Mouse (Mus musculus) neural tube, embryonic 15.5 days (tissue): ENCODE data around the gene Eml4. TPM values are rescaled to one million over a fixed set of nuclear protein-coding genes. Genes with fewer than 3 reads are reported as not detected.

Experiments
- ATAC-seq: fragments of 200-750 bp; cut with Nextera tagmentation; 2 replicates; pipeline ENCODE4 v1.8.0; 2017; ENCODE audit warnings: mild to moderate bottlenecking, moderate TSS enrichment, moderate library complexity; ENCODE audit not compliant: low FRiP score
- H3K27ac ChIP-seq: fragments of 300-500 bp; sonication (generic); replicated peaks from 2 replicates; pipeline ENCODE4 v1.5.1; 2015; ENCODE audit warnings: mild to moderate bottlenecking, inconsistent platforms
- H3K27me3 ChIP-seq: fragments of 300-500 bp; sonication (generic); replicated peaks from 2 replicates; pipeline ENCODE4 v1.6.1; 2015; ENCODE audit warnings: inconsistent platforms
- H3K36me3 ChIP-seq: fragments of 300-500 bp; sonication (generic); 2 replicates; pipeline ENCODE4 v1.6.1; 2015; ENCODE audit warnings: inconsistent platforms
- H3K4me1 ChIP-seq: fragments of 300-500 bp; sonication (generic); 2 replicates; pipeline ENCODE4 v1.6.1; 2015; ENCODE audit warnings: inconsistent platforms
- H3K4me2 ChIP-seq: fragments of 300-500 bp; sonication (generic); 2 replicates; pipeline ENCODE4 v1.6.1; 2015; ENCODE audit warnings: inconsistent platforms, mild to moderate bottlenecking, moderate library complexity
- H3K4me3 ChIP-seq: fragments of 300-500 bp; sonication (generic); replicated peaks from 2 replicates; pipeline ENCODE4 v1.5.1; 2015; ENCODE audit warnings: mild to moderate bottlenecking, inconsistent platforms
- H3K9ac ChIP-seq: fragments of 300-500 bp; sonication (generic); replicated peaks from 2 replicates; pipeline ENCODE4 v1.6.1; 2015; ENCODE audit warnings: mild to moderate bottlenecking, inconsistent platforms
- H3K9me3 ChIP-seq: fragments of 300-500 bp; sonication (generic); replicated peaks from 2 replicates; pipeline ENCODE4 v1.6.1; 2016; ENCODE audit warnings: inconsistent platforms
- WGBS: fragments of 180-500 bp; shearing (Covaris S2); methylation state at CpG from one replicate; pipeline ENCODE4 v1.1.7; 2015; ENCODE audit warnings: mixed read lengths; 5-methylcytosine and 5-hydroxymethylcytosine counted together
- polyA plus RNA-seq: library from polyadenylated mRNA; unstranded; fragments of >200 nt; fragmentation: Nextera tagmentation; extraction: Ambion mirVana; gene quantifications from 2 replicates; pipeline ENCODE4 v1.2.1, GENCODE M21; 2015

Eml4 gene
- polyA plus RNA-seq, 1 experiment from 2014 or later = 28.8 TPM

DNA sequence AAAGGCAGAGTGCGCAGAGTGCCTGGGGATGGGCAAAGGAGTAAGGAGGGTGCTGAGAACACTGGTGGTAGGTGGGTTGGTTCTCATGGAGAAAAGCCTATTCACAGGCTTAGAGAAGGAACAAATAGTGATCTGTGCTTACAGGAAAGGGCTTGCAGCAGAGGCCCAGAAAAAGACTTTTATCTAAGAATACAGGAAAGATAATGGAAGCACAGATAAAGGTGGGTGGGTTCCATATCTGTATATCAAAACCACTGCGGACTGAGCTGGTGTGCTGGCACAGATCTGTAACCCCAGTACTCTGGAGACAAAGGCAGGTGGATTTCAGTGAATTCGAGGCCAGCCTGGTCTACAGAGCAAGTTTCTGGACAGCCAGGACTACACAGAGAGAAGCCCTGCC lies 43.3 kb downstream of the Eml4 start:
- Histone ChIP-seq H3K27me3 (no peaks in the 10 kb centered on the region), H3K36me3 (no peaks in the 10 kb centered on the region), H3K4me3 (no peak overlapping the region), H3K4me2 (no peak overlapping the region), H3K27ac (no peak overlapping the region), H3K9me3 (no peaks in the 10 kb centered on the region), H3K4me1 (no peaks in the 10 kb centered on the region), H3K9ac (no peak overlapping the region)
- 88% methylated on average over 3 of the region's 3 CpGs for WGBS
- no peak for ATAC-seq

DNA sequence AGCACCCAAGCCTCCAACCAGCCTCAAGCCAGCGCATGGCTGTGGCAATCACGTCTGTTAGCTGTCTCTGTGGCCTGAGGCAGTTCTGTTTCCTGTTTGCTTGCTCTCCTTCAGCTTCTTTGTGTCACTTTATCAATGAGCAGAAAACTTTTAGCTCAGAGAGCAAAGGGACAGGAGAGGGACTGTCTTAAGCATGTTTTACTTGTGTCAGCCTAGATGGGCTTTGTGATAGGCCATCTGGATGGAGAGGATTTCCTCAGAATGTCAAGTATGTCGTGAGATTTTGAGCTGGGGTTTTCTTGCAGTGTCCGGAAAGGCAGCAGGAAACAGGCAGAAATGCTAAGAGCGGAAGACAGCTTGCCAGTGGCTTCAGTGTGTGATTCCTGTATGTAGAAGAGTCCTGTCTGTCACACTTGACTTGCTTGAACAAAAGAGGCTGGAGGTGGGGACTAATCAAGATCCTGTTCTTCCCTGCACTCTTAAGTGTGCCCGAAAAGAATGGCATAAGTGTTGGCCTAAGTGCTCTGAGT lies 46.9 kb downstream of the Eml4 start:
- no peak overlapping the region for H3K9ac ChIP-seq
- ATAC-seq = no peak
- no peak overlapping the region for H3K4me3 ChIP-seq
- WGBS = 65% methylated on average over 6 of the region's 6 CpGs
- H3K9me3 ChIP-seq = no peaks in the 10 kb centered on the region
- H3K27ac ChIP-seq = peak overlapping the region; percentile 54
- H3K4me1 ChIP-seq = no peaks in the 10 kb centered on the region
- H3K36me3 ChIP-seq = no peaks in the 10 kb centered on the region
- no peaks in the 10 kb centered on the region for H3K27me3 ChIP-seq
- H3K4me2 ChIP-seq = no peak overlapping the region

DNA sequence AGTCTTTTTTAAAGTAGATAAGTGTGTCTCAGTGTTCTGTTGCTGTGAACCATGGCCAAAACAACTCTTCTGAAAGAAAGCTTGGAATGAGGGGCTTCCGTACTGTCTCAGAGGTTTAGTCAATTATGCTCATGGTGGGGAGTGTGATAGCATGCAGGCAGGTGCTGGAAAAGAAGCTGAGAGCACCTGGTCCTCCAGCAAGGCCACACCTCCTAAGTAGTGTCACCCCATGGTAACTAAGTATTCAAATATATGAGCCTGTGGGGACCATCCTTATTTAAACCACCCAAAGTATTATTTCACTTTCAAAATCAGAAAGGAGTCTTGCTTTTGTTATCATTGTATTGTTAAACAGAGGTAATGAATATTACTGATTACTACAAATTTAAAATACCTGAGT lies 48.0 kb downstream of the Eml4 start:
- Histone ChIP-seq H3K27me3 (no peaks in the 10 kb centered on the region), H3K27ac (no peak overlapping the region)
- WGBS = 74% methylated on average over 1 of the region's 1 CpGs

DNA sequence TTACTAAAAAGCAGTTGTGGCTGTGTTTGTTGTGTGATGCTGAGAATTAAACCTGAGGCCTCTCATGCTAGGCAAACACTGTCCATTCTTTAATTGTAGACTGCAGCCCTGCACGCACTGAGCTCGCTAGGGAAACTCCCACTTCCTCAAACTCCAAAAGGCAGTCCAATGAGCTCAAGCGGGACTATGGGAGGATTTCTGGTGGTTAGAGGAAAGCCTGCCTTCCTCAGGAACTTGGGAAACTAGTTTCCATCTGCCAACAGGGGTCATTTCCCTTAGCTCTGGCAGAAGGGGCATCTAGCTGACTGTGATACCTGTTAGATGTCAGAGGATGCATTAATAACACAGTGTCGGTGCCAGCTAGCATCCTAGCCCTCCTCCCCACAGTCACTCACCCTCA lies 79.9 kb downstream of the Eml4 start:
- no peak overlapping the region for H3K4me2 ChIP-seq
- H3K27ac ChIP-seq = no peak overlapping the region
- no peak overlapping the region for H3K9ac ChIP-seq
- no peak for ATAC-seq
- peaks cover 6% of the 10 kb centered on the region; the same call in 1 of the 2 replicates for H3K36me3 ChIP-seq
- H3K4me3 ChIP-seq = no peak overlapping the region
- H3K4me1 ChIP-seq = no peaks in the 10 kb centered on the region
- 80% methylated on average over 4 of the region's 4 CpGs for WGBS
- no peaks in the 10 kb centered on the region for H3K9me3 ChIP-seq
- no peaks in the 10 kb centered on the region for H3K27me3 ChIP-seq

More for the DNA sequence above, 48.0 kb downstream of the Eml4 start:
- H3K4me3 ChIP-seq = no peak overlapping the region
- peaks cover 5% of the 10 kb centered on the region for H3K36me3 ChIP-seq
- no peaks in the 10 kb centered on the region for H3K4me1 ChIP-seq
- no peaks in the 10 kb centered on the region for H3K9me3 ChIP-seq
- no peak overlapping the region for H3K4me2 ChIP-seq
- H3K9ac ChIP-seq = no peak overlapping the region
- ATAC-seq = no peak

DNA sequence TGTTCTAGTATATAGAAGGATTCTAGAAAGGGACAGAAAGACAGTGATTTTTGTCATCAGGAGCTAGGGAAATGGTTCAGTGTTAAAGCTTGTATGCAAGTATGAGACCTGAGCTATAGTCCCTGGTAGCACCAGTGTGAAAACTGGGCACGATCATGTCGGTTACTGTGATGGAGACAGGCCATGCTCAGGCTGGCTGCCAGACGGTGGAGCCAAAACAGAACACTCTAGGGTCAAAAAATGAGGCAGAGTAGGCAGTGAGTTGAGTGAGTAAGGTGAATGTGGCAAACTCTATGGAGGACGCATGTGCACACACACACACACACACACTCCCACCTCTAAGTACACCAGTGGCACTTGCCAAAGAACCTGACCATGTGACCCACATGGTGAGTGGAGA lies 92.7 kb downstream of the Eml4 start:
- Histone ChIP-seq H3K4me2 (no peak overlapping the region), H3K4me1 (no peaks in the 10 kb centered on the region), H3K9ac (no peak overlapping the region), H3K27me3 (no peaks in the 10 kb centered on the region), H3K9me3 (no peaks in the 10 kb centered on the region), H3K36me3 (peaks cover 20% of the 10 kb centered on the region), H3K4me3 (no peak overlapping the region), H3K27ac (no peak overlapping the region)
- ATAC-seq = no peak
- WGBS = 87% methylated on average over 4 of the region's 4 CpGs

DNA sequence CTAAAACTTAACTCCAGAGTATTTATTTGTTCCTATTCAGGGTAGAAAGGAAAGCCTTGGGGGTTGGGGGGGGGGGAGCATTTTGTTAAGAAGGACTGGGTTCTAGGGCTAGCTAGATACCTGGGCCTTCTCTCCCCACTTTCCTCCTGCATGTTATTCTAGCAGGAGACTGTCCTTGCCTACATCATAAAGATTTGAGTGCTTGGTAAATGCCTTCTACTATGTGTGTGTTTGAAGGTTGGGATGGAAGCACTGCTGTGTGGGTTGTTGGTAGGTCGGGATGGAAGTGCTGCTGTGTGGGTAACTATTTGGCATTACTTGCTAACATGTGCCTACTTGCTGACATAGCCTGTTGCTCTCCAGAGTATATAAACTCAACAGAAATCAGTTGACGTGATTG lies 98.9 kb downstream of the Eml4 start:
- H3K9ac ChIP-seq = no peak overlapping the region

DNA sequence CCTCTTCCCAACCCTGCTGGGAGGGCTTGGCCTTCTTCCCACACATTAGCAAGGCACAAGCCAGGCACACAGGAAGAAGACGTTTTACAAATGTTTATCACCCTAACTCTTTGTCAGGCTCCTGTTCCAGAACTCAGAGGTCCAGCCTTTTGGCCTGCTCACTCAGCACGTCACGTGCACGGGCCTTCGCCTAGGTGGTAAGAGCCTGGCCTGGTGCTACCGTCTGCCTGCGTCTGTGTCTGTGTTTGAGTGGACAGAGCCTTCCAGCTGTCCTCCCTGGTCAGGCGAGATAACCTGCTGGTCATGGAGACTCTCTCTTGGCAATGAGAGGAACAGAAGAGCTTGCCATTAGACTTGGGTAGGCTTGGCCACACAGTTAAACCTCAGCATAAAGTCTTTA lies 100.6 kb downstream of the Eml4 start:
- Histone ChIP-seq H3K27ac (no peak overlapping the region), H3K4me1 (no peaks in the 10 kb centered on the region), H3K9ac (no peak overlapping the region), H3K4me3 (no peak overlapping the region), H3K4me2 (no peak overlapping the region), H3K9me3 (no peaks in the 10 kb centered on the region), H3K27me3 (no peaks in the 10 kb centered on the region), H3K36me3 (peaks cover 30% of the 10 kb centered on the region)
- WGBS = 88% methylated on average over 8 of the region's 8 CpGs
- ATAC-seq = no peak

More for the DNA sequence above, 98.9 kb downstream of the Eml4 start:
- no peak overlapping the region for H3K4me2 ChIP-seq
- no peaks in the 10 kb centered on the region for H3K27me3 ChIP-seq
- WGBS = 66% methylated on average over 2 of the region's 2 CpGs
- no peaks in the 10 kb centered on the region for H3K4me1 ChIP-seq
- H3K36me3 ChIP-seq = peaks cover 26% of the 10 kb centered on the region
- H3K4me3 ChIP-seq = no peak overlapping the region
- ATAC-seq = no peak
- no peak overlapping the region for H3K27ac ChIP-seq
- H3K9me3 ChIP-seq = no peaks in the 10 kb centered on the region

DNA sequence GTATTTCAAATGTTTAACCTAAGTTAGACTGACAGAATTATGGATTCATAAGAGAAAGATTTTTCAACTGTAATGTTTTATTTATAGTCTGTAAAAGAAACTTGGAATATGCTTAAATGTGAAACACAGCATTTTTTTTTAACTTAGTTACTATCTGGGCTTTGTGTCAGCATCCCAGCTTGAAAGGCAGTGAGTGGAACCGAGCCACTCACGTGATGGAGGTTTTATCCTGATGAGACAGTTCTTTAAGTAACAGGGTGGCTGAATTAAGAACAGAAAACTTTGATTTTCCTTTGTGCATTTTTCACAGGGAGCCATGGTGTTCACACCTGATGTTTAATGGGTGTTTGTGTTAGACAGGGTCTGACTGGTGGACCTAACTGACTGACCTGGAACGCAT lies 101.1 kb downstream of the Eml4 start:
- H3K36me3 ChIP-seq = peaks cover 34% of the 10 kb centered on the region
- H3K4me2 ChIP-seq = no peak overlapping the region
- H3K4me1 ChIP-seq = no peaks in the 10 kb centered on the region
- no peaks in the 10 kb centered on the region for H3K27me3 ChIP-seq
- no peak for ATAC-seq
- WGBS = 97% methylated on average over 3 of the region's 3 CpGs
- no peak overlapping the region for H3K9ac ChIP-seq
- H3K9me3 ChIP-seq = no peaks in the 10 kb centered on the region
- H3K4me3 ChIP-seq = no peak overlapping the region
- H3K27ac ChIP-seq = no peak overlapping the region

DNA sequence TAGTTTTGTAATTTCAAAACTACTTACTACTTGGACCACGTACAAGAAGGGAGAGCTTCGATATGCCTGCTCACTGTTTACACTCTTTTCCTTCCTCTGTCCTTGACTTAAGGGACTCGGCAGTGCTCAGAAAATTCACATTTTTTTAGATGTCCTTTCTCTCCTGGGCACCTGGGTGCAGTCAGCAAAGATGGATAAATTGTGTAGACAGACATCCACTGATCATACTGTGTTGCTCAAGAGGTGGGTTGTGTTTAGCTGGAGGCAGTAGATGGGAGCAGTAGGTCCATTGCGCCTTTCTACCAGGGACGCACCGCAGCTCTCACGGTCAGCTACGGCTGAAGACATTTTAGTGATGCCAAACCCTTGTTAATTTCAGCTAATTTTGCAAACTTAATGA lies 101.7 kb downstream of the Eml4 start:
- no peak overlapping the region for H3K4me2 ChIP-seq
- no peaks in the 10 kb centered on the region for H3K9me3 ChIP-seq
- no peak overlapping the region for H3K27ac ChIP-seq
- H3K4me1 ChIP-seq = no peaks in the 10 kb centered on the region
- ATAC-seq = no peak
- WGBS = 97% methylated on average over 8 of the region's 8 CpGs
- no peak overlapping the region for H3K4me3 ChIP-seq
- H3K27me3 ChIP-seq = no peaks in the 10 kb centered on the region
- no peak overlapping the region for H3K9ac ChIP-seq
- H3K36me3 ChIP-seq = peaks cover 40% of the 10 kb centered on the region

DNA sequence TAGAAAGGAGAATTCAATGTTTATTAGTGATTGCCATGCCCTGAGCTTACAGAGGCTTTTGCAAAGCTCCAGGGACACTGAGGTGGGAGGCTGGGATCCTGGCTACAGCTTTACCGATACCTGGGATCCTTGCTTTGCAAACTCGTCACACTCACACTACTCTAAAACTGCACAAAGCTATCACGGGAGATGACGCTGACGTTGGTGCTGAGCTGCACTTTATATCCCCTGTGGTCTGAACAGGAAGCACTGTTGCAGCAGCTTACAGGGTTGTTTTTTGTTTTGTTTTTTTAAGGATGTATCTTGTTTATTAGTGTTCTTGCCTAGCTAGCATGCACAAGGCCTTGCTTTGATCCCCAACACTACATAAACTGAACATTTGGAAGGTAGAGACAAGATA lies 102.9 kb downstream of the Eml4 start:
- Histone ChIP-seq H3K9me3 (no peaks in the 10 kb centered on the region), H3K27ac (no peak overlapping the region), H3K4me2 (no peak overlapping the region), H3K4me1 (no peaks in the 10 kb centered on the region), H3K36me3 (peaks cover 48% of the 10 kb centered on the region), H3K9ac (no peak overlapping the region), H3K27me3 (no peaks in the 10 kb centered on the region), H3K4me3 (no peak overlapping the region)
- ATAC-seq = no peak
- 75% methylated on average over 5 of the region's 5 CpGs for WGBS

DNA sequence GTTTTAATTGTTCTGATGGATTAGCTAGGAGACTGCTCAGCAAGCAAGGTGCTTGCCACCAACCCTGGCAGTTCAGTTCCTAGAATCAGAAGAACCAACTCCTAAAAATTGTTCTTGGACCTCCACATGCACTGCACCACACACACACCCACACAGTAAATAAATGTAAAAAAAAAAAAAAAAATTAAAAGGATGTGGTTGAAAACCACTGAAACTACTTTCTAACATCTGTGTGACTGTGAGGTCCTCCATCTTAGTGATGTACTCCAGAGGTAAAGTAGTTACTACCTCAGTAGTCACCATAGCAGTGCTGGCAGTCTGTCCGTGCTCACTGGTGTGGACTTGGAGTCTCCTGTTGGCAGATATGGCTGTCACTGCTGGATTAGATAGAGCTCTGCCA lies 106.5 kb downstream of the Eml4 start:
- Histone ChIP-seq H3K4me1 (no peaks in the 10 kb centered on the region), H3K36me3 (peaks cover 43% of the 10 kb centered on the region), H3K4me3 (no peak overlapping the region), H3K4me2 (no peak overlapping the region), H3K9ac (no peak overlapping the region), H3K9me3 (no peaks in the 10 kb centered on the region), H3K27me3 (no peaks in the 10 kb centered on the region), H3K27ac (no peak overlapping the region)
- ATAC-seq = no peak
- WGBS = 90% methylated on average over 1 of the region's 1 CpGs

DNA sequence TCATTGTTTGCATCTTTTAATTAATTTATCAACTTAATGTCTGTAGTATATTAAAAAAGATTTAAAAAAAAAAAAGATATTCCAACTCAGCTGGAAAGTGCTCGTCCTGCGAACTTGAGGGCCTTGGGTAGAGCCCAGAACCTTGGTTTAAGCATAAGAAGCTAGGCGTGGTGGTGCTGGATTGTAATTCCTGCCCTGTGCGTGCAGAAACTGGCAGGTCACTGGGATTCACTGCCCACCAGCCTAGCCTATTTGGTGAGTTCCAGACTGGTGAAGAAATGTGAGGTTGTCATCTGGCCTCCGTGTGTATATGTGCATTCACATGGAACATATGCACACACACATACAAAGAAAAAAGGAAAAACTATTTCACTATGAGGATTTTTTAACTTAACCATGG lies 115.2 kb downstream of the Eml4 start:
- no peak for ATAC-seq
- no peak overlapping the region for H3K9ac ChIP-seq
- peaks cover 34% of the 10 kb centered on the region for H3K36me3 ChIP-seq
- no peak overlapping the region for H3K4me2 ChIP-seq
- H3K27ac ChIP-seq = no peak overlapping the region
- H3K4me3 ChIP-seq = no peak overlapping the region
- WGBS = 93% methylated on average over 5 of the region's 5 CpGs
- H3K4me1 ChIP-seq = no peaks in the 10 kb centered on the region
- no peaks in the 10 kb centered on the region for H3K9me3 ChIP-seq
- H3K27me3 ChIP-seq = no peaks in the 10 kb centered on the region
